Mouse (Mus musculus): Measurements from ENCODE around the gene Sars. TPM values are rescaled to one million over a fixed set of nuclear protein-coding genes. Genes with fewer than 3 reads are reported as not detected.

The Sars gene
- polyA plus RNA-seq, 1 experiment from 2014 or later, result 108 TPM

- WGBS (ENCODE audit: insufficient replicate concordance), result 2% methylated on average over 44 of the region's 44 CpGs
- DNase-seq (peak; percentile 88), ATAC-seq (ENCODE audit: low read depth) (peak; percentile 93)
- Histone ChIP-seq H3K36me3 (peaks cover 20% of the 10 kb centered on the region), H3K4me3 (replicated peaks) (peak within 1 kb of the TSS; percentile 68), H3K27me3 (no peaks in the 10 kb centered on the region), H3K4me2 (peak within 1 kb of the TSS; percentile 80), H3K27ac (peak within 1 kb of the TSS; percentile 63), H3K4me1 (replicated peaks) (peaks cover 59% of the 10 kb centered on the region), H3K9ac (peak within 1 kb of the TSS; percentile 77), H3K9me3 (replicated peaks) (no peaks in the 10 kb centered on the region)
Measured at GRCm38 (mm10) chr3:108383485-108384354, 61.3 kb downstream of the Sars start, which contains the start of gene Psrc1. TSS of gene Psrc1 (plus strand) at chr3:108383839.

GRCm38 (mm10) chr3:108381945-108382875 lies 62.8 kb downstream of the Sars start:
- no peaks in the 10 kb centered on the region for H3K27me3 ChIP-seq
- 40% methylated on average over 14 of the region's 14 CpGs for WGBS (ENCODE audit: insufficient replicate concordance)
- H3K4me3 ChIP-seq (replicated peaks), result peak overlapping the region; percentile 68
- no peak overlapping the region for H3K27ac ChIP-seq
- no peaks in the 10 kb centered on the region for H3K9me3 ChIP-seq (replicated peaks)
- peak overlapping the region; percentile 51 for H3K9ac ChIP-seq
- no peak for DNase-seq
- H3K36me3 ChIP-seq, result peaks cover 14% of the 10 kb centered on the region
- no peak for ATAC-seq (ENCODE audit: low read depth)
- peaks cover 58% of the 10 kb centered on the region for H3K4me1 ChIP-seq (replicated peaks)
- H3K4me2 ChIP-seq, result peak overlapping the region; percentile 80

- DNase-seq (no peak), ATAC-seq (ENCODE audit: low read depth) (no peak)
- Histone ChIP-seq H3K4me2 (no peak overlapping the region), H3K27ac (no peak overlapping the region), H3K36me3 (peaks cover under 1% of the 10 kb centered on the region; the same call in 1 of the 2 replicates), H3K27me3 (no peaks in the 10 kb centered on the region), H3K4me1 (replicated peaks) (peaks cover 58% of the 10 kb centered on the region), H3K9ac (no peak overlapping the region), H3K9me3 (replicated peaks) (no peaks in the 10 kb centered on the region), H3K4me3 (replicated peaks) (no peak overlapping the region)
- WGBS (ENCODE audit: insufficient replicate concordance), result 61% methylated on average over 6 of the region's 6 CpGs
Measured at GRCm38 (mm10) chr3:108380695-108381094, 64.3 kb downstream of the Sars start.

- H3K27me3 ChIP-seq, result no peaks in the 10 kb centered on the region
- peaks cover 45% of the 10 kb centered on the region for H3K4me1 ChIP-seq (replicated peaks)
- no peaks in the 10 kb centered on the region for H3K36me3 ChIP-seq
- no peak for ATAC-seq (ENCODE audit: low read depth)
- H3K4me2 ChIP-seq, result no peak overlapping the region
- H3K9ac ChIP-seq, result no peak overlapping the region
- H3K27ac ChIP-seq, result no peak overlapping the region
- no peak overlapping the region for H3K4me3 ChIP-seq (replicated peaks)
- H3K9me3 ChIP-seq (replicated peaks), result no peaks in the 10 kb centered on the region
- DNase-seq, result no peak
- WGBS (ENCODE audit: insufficient replicate concordance), result 65% methylated on average over 7 of the region's 7 CpGs
Measured at GRCm38 (mm10) chr3:108378875-108379663, 65.9 kb downstream of the Sars start.

Other genes starting within 250 kb of the Sars start
- gene Cyb561d1, start 244.0 kb downstream of the Sars start, polyA plus RNA-seq (2015; fragmentation: Nextera tagmentation; extraction: Ambion mirVana), result 1.7 and 2.0 TPM in 2 replicates
- 3.1 and 3.3 TPM in 2 replicates for gene Atxn7l2, start 234.3 kb downstream of the Sars start, polyA plus RNA-seq (2015; fragmentation: Nextera tagmentation; extraction: Ambion mirVana)
- gene Sypl2, start 218.6 kb downstream of the Sars start, polyA plus RNA-seq (2015; fragmentation: Nextera tagmentation; extraction: Ambion mirVana), result 0.05 and 0.07 TPM in 2 replicates
- 224 and 238 TPM in 2 replicates for gene Psma5, start 188.3 kb downstream of the Sars start, polyA plus RNA-seq (2015; fragmentation: Nextera tagmentation; extraction: Ambion mirVana)
- gene Sort1, start 161.1 kb downstream of the Sars start, polyA plus RNA-seq (2015; fragmentation: Nextera tagmentation; extraction: Ambion mirVana), result 2.6 and 2.8 TPM in 2 replicates
- gene Mybphl, start 80.3 kb downstream of the Sars start, polyA plus RNA-seq (2015; fragmentation: Nextera tagmentation; extraction: Ambion mirVana), result 0.07 and 0.08 TPM in 2 replicates
- 14.9 and 15.8 TPM in 2 replicates for gene Psrc1, start 61.4 kb downstream of the Sars start, polyA plus RNA-seq (2015; fragmentation: Nextera tagmentation; extraction: Ambion mirVana)
- 0.22 and 0.56 TPM in 2 replicates for gene Celsr2, start 29.7 kb downstream of the Sars start, polyA plus RNA-seq (2015; fragmentation: Nextera tagmentation; extraction: Ambion mirVana)
- gene 1700013F07Rik, start 88.9 kb upstream of the Sars start, polyA plus RNA-seq (2015; fragmentation: Nextera tagmentation; extraction: Ambion mirVana), result not detected in 2 replicates
- gene 5330417C22Rik, start 91.3 kb upstream of the Sars start, polyA plus RNA-seq (2015; fragmentation: Nextera tagmentation; extraction: Ambion mirVana), result 0.09 and 0.10 TPM in 2 replicates
- gene Tmem167b, start 117.3 kb upstream of the Sars start, polyA plus RNA-seq (2015; fragmentation: Nextera tagmentation; extraction: Ambion mirVana), result 13.7 and 18.5 TPM in 2 replicates
- 13.0 and 17.4 TPM in 2 replicates for gene Taf13, start 126.5 kb upstream of the Sars start, polyA plus RNA-seq (2015; fragmentation: Nextera tagmentation; extraction: Ambion mirVana)
- 1.7 and 1.8 TPM in 2 replicates for gene Wdr47, start 146.1 kb upstream of the Sars start, polyA plus RNA-seq (2015; fragmentation: Nextera tagmentation; extraction: Ambion mirVana)
- gene Clcc1, start 208.7 kb upstream of the Sars start, polyA plus RNA-seq (2015; fragmentation: Nextera tagmentation; extraction: Ambion mirVana), result 44.6 and 49.3 TPM in 2 replicates